Mouse (Mus musculus) kidney, adult 2 months (tissue): Measurements from ENCODE around the gene Vwa5b2. TPM values are rescaled to one million over a fixed set of nuclear protein-coding genes. Genes with fewer than 3 reads are reported as not detected.
A peak's percentile ranks its signal among the peaks of the same experiment; 100 is the strongest.

ENCODE experiments used
- DNase-seq: peaks from one replicate; pipeline ENCODE4 v3.0.0; 2021
- H3K27ac ChIP-seq: fragments of 200-500 bp; 2 replicates; pipeline ENCODE4 v1.5.1; 2012; ENCODE audit warnings: low read depth, low read length, control low read depth, inconsistent platforms; ENCODE audit not compliant: insufficient read depth
- H3K27me3 ChIP-seq: fragments of 200-500 bp; replicated peaks from 2 replicates; pipeline ENCODE4 v1.6.1; 2012; ENCODE audit warnings: mild to moderate bottlenecking, moderate library complexity, low read length, inconsistent platforms; ENCODE audit not compliant: control insufficient read depth, insufficient read depth
- H3K36me3 ChIP-seq: fragments of 200-500 bp; 2 replicates; pipeline ENCODE4 v1.6.1; 2012; ENCODE audit warnings: mild to moderate bottlenecking, moderate library complexity, low read length, inconsistent platforms; ENCODE audit not compliant: control insufficient read depth, insufficient read depth
- H3K4me1 ChIP-seq: fragments of 200-500 bp; 2 replicates; pipeline ENCODE4 v1.6.1; 2011; ENCODE audit warnings: low read length; ENCODE audit not compliant: control insufficient read depth, insufficient read depth
- H3K4me3 ChIP-seq: fragments of 200-500 bp; 2 replicates; pipeline ENCODE4 v1.5.1; 2011; ENCODE audit warnings: mild to moderate bottlenecking, low read depth, low read length, control low read depth; ENCODE audit not compliant: insufficient read depth
- CTCF ChIP-seq: fragments of 200-500 bp; conservative IDR thresholded peaks from 2 replicates; pipeline ENCODE4 v1.5.1; 2011; ENCODE audit warnings: low read depth, mild to moderate bottlenecking, control low read depth, low read length, moderate library complexity, mixed read lengths; ENCODE audit not compliant: insufficient read depth, insufficient read length
- POLR2A ChIP-seq: fragments of 200-500 bp; IDR thresholded peaks from one replicate; pipeline ENCODE4 v1.6.1; 2011; ENCODE audit warnings: low read depth, low read length, control low read depth
- WGBS: fragments of 180-500 bp; shearing (Covaris S2); methylation state at CpG from one replicate; pipeline ENCODE4 v1.1.7; 2018; 5-methylcytosine and 5-hydroxymethylcytosine counted together
- polyA plus RNA-seq: library from polyadenylated mRNA; depleted of rRNA; stranded (reverse); fragments of >200 nt; gene quantifications from 2 replicates; pipeline ENCODE4 v1.2.3, GENCODE M21; 2012

The Vwa5b2 gene
- polyA plus RNA-seq, 1 experiment, result 0.33 TPM

DNA sequence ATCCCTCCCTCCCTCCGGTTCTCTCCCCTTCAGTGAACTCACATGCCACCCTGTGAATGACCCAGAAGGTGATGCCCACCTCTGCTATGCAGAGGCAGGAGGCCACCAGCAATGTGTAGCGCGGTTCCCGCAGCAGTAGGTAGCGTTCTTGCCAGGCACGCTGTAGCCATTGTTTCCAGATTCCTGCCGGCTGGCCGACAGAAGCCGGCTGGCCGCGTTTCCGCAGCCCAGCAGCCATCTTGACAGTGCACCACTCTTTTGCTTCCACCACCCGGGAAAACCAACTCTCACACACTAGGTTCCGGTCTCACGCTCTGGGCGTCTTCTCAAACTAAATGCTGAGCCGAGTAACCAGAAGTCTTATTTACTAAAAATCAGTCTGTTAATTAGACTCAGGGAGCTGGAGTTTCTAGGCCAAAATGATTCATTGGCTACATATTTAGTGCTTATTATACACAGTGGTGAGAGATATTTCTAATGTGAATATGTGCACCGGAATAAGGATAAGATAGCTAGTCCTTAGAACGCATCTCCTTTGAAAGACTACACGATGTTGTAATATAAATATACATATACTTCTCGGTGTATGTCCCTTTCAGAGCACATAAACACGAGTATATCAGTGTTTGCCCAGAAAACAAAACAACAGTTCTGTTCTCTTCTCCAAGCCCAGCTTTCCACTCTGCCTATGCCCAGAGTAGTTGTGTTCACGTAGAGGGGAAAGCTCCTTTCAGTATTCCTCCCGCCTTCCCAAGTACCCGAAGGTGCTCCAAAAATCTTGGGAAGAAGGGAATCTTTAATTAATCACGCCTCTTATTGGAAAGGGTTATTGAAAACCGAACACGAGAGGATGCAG lies 21.5 kb downstream of the Vwa5b2 start:
- under 1% methylated on average over 28 of the region's 28 CpGs for WGBS
- DNase-seq, result peak; percentile 85
- H3K27ac ChIP-seq, result no peak overlapping the region
- H3K36me3 ChIP-seq, result no peaks in the 10 kb centered on the region
- peak overlapping the region; percentile 96 for H3K4me3 ChIP-seq
- no peaks in the 10 kb centered on the region for H3K27me3 ChIP-seq
- H3K4me1 ChIP-seq, result peaks cover 7% of the 10 kb centered on the region; the same call in 1 of the 2 replicates
- TF ChIP-seq POLR2A (peak; percentile 72), CTCF (no peak)

DNA sequence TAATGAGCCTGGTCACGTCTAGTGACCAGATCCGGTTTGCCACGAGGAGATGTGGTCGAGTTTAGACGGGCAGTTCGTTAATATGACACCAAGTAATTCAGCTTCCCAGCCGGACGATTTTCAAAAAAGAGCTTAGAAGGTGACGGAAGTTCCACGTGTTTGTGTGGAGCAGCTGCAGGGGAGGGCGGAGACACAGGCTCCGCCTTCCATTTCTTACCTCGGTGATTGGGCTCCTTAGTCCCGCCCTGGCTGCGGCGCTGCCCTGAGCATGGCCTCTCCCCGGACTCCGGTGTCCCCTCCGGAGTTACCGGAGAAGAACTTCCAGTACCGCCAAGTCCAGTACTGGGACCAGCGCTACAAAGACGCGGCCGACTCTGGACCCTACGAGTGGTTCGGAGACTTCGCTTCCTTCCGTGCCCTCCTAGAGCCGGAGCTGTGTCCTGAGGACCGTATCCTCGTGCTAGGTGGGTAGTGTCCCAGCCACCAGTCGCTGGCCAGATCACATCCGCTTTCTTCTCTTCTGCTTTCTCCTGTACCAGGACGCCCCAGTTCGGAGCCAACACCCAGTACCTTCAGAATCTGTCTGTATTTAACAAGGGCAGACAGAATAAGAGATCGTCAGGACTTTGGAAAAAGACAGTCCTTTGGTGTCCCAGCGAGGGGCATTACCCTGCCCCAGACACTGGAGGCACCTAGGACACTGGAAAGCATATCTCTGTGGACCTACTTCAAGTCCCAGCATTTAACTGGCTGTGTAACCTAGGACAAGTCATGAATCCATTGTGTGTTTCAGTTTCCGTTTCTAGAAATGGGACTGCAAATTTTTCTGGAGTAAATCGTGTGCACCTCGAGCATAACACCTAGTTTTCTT lies 22.3 kb downstream of the Vwa5b2 start, which contains the start of the genes Eef1akmt4, Gm49333 and Alg3:
Eef1akmt4 (plus strand) TSS at position 237 of the 871 bp plus-strand sequence.
Gm49333 (plus strand) TSS at position 254 of the 871 bp plus-strand sequence.
Alg3 (minus strand) TSS at position 379 of the 871 bp plus-strand sequence.
- WGBS, result under 1% methylated on average over 41 of the region's 41 CpGs
- H3K27ac ChIP-seq, result no peak within 1 kb of the TSS
- H3K36me3 ChIP-seq, result no peaks in the 10 kb centered on the region

DNA sequence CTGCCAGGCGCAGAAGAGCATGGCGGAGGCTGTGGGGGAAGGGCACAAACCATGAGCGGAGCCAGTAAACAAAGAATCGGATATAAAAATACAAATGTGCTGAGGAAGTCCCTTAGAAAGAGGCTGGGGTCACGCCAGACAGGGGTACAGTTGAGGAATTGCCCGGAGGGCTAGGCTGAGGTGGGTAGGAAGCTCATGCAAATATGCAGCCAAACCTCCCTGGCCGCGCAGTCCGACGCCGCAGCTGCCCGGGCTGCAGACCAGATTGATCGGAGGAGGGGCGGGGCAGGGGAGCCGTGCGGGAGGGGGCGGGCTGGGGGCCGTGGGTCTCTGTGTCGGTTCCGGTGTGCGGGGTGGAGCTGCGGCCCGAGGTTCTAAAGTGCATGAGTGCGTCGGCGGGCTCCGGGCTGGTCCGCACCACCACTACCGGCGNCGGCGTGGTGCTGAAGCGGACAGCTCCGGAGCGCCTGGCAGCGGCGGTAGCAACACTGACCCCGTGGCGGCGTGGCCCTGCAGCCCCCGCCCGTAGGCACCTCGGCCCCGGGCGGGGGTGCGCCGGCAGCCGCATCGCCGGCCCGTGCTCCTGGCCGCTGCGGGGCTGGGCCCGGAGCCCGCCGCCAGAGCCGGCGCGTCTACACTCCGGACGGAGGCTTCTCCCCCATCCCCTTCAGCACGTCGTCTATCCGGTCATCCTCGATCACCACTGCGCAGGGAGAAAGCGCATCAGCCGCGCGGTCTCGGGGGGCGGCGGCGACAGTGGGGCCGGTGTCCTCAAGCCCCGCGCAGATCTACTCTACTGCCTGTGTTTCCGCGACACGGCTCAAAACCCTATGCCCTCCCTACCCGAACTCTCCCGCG lies 30.5 kb downstream of the Vwa5b2 start:
- Histone ChIP-seq H3K4me3 (peak overlapping the region; percentile 20; the same call in 1 of the 2 replicates), H3K36me3 (no peaks in the 10 kb centered on the region), H3K27ac (no peak overlapping the region), H3K27me3 (no peaks in the 10 kb centered on the region), H3K4me1 (no peaks in the 10 kb centered on the region)
- DNase-seq, result peak; percentile 28
- no peak for TF ChIP-seq POLR2A
- no peak for TF ChIP-seq CTCF
- WGBS, result 3% methylated on average over 82 of the region's 83 CpGs

More for the DNA sequence above, 22.3 kb downstream of the Vwa5b2 start, which contains the start of the genes Eef1akmt4, Gm49333 and Alg3:
- TF ChIP-seq CTCF (no peak), POLR2A (no peak)
- Histone ChIP-seq H3K4me3 (peak within 1 kb of the TSS; percentile 96), H3K27me3 (no peaks in the 10 kb centered on the region), H3K4me1 (peaks cover 7% of the 10 kb centered on the region; the same call in 1 of the 2 replicates)
- DNase-seq, result peak; percentile 94

- Histone ChIP-seq H3K4me1 (no peaks in the 10 kb centered on the region), H3K27ac (no peak overlapping the region), H3K27me3 (no peaks in the 10 kb centered on the region), H3K36me3 (no peaks in the 10 kb centered on the region), H3K4me3 (no peak overlapping the region; the same call in 1 of the 2 replicates)
- WGBS, result under 1% methylated on average over 9 of the region's 9 CpGs
- DNase-seq, result no peak
- TF ChIP-seq POLR2A (no peak), CTCF (no peak)
These were observed 31.1 kb downstream of the Vwa5b2 start for GRCm38 (mm10) chr16:20620399-20620735.

- Histone ChIP-seq H3K27ac (no peak overlapping the region), H3K4me3 (peak overlapping the region; percentile 48), H3K4me1 (no peaks in the 10 kb centered on the region), H3K27me3 (no peaks in the 10 kb centered on the region), H3K36me3 (no peaks in the 10 kb centered on the region)
- TF ChIP-seq CTCF, result no peak
- TF ChIP-seq POLR2A, result no peak
- 1% methylated on average over 32 of the region's 32 CpGs for WGBS
- DNase-seq, result no peak
These were observed 31.5 kb downstream of the Vwa5b2 start for GRCm38 (mm10) chr16:20620751-20621190.

DNA sequence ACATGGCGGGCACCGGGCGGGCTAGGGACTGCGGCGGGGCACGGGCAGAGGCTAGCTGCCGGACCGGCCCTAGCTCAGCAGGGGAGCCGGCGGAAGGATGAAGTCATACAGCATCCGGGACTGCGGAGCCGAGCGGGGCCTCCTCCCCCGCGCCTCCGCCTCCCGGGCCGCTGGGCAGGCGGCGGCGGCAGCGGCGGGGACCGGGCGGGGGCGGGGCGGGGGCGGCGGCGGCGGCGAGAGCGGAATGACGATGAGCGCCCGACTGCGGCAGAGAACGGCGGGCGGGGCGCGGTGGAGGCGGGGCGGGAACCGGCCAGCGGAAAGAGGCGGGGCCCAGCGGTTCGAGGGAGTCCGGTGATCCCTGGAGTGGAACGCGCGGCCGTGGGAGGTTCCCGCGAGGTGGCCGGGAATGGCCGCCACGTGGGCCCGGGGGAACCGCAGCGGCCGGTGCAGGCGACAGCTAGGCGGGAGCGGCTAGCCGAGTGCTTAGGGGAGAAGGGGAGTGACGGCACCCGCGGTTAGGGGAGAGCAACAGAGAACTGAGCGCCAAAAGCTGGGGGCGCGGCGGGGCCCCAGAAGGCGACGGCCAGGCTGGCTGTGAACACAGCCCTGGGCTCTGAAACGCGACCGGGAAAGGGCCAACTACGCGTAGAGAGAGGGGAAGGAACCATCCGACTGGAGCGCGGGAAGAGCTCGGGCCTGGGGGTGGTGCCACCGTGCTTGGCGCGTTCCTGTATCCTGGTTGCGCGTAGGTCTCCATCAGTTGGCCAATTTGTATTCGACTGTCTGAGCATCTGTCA lies 32.1 kb downstream of the Vwa5b2 start, which contains the start of gene Camk2n2:
Camk2n2 (minus strand) TSS at position 97 of the 800 bp plus-strand sequence.
- no peaks in the 10 kb centered on the region for H3K4me1 ChIP-seq
- peak; percentile 84 for DNase-seq

More for the DNA sequence above, 32.1 kb downstream of the Vwa5b2 start, which contains the start of gene Camk2n2:
- no peak for TF ChIP-seq CTCF
- TF ChIP-seq POLR2A, result no peak
- no peaks in the 10 kb centered on the region for H3K27me3 ChIP-seq
- 1% methylated on average over 79 of the region's 92 CpGs for WGBS
- no peaks in the 10 kb centered on the region for H3K36me3 ChIP-seq
- peak within 1 kb of the TSS; percentile 48 for H3K4me3 ChIP-seq
- H3K27ac ChIP-seq, result no peak within 1 kb of the TSS
